Mouse (Mus musculus) spleen, adult 2 months (tissue): Measurements from ENCODE around the gene Crb1. TPM values are rescaled to one million over a fixed set of nuclear protein-coding genes. Genes with fewer than 3 reads are reported as not detected.
A peak's percentile ranks its signal among the peaks of the same experiment; 100 is the strongest.
"Not testable (repeated sequence)": the region's sequence is repeated elsewhere in the genome, so short reads cannot be mapped to it uniquely, and the experiment has no call there.

ENCODE experiments used
- DNase-seq, 2 experiments: peaks; one replicate each; pipeline versions ENCODE4 v3.0.0 to v3.0.0-alpha.2; 2012 to 2021; ENCODE audit warnings: low spot score in 2 of 2, low read depth in 1 of 2
- H3K27ac ChIP-seq: fragments of 200-500 bp; 2 replicates; pipeline ENCODE4 v1.5.1; 2012; ENCODE audit warnings: low read length, inconsistent platforms; ENCODE audit not compliant: insufficient read depth
- H3K27me3 ChIP-seq: fragments of 200-500 bp; 2 replicates; pipeline ENCODE4 v1.6.1; 2012; ENCODE audit warnings: mild to moderate bottlenecking, moderate library complexity, low read length, inconsistent platforms; ENCODE audit not compliant: control insufficient read depth, insufficient read depth
- H3K36me3 ChIP-seq: fragments of 200-500 bp; 2 replicates; pipeline ENCODE4 v1.6.1; 2012; ENCODE audit warnings: mild to moderate bottlenecking, low read length, inconsistent platforms; ENCODE audit not compliant: control insufficient read depth, insufficient read depth
- H3K4me1 ChIP-seq: fragments of 200-500 bp; 2 replicates; pipeline ENCODE4 v1.6.1; 2011; ENCODE audit warnings: inconsistent platforms; ENCODE audit not compliant: control insufficient read depth, insufficient read depth, insufficient read length
- H3K4me3 ChIP-seq: fragments of 200-500 bp; 2 replicates; pipeline ENCODE4 v1.5.1; 2011; ENCODE audit warnings: mild to moderate bottlenecking, inconsistent platforms; ENCODE audit not compliant: insufficient read depth, insufficient read length; ENCODE audit errors: extremely low read depth
- CTCF ChIP-seq: fragments of 200-500 bp; IDR thresholded peaks from 2 replicates; pipeline ENCODE4 v1.5.1; 2011; ENCODE audit warnings: mild to moderate bottlenecking, inconsistent platforms; ENCODE audit not compliant: insufficient read depth, insufficient read length, insufficient replicate concordance; ENCODE audit errors: extremely low read depth
- POLR2A ChIP-seq: fragments of 200-500 bp; IDR thresholded peaks from 2 replicates; pipeline ENCODE4 v1.6.1; 2011; ENCODE audit warnings: low read depth, low read length, inconsistent platforms
- WGBS: fragments of 180-500 bp; shearing (Covaris S2); methylation state at CpG from one replicate; pipeline ENCODE4 v1.1.7; 2018; 5-methylcytosine and 5-hydroxymethylcytosine counted together
- polyA plus RNA-seq: library from polyadenylated mRNA; depleted of rRNA; stranded (reverse); fragments of >200 nt; gene quantifications from 2 replicates; pipeline ENCODE4 v1.2.3, GENCODE M21; 2012

The Crb1 gene
- polyA plus RNA-seq, 1 experiment, result not detected

DNA sequence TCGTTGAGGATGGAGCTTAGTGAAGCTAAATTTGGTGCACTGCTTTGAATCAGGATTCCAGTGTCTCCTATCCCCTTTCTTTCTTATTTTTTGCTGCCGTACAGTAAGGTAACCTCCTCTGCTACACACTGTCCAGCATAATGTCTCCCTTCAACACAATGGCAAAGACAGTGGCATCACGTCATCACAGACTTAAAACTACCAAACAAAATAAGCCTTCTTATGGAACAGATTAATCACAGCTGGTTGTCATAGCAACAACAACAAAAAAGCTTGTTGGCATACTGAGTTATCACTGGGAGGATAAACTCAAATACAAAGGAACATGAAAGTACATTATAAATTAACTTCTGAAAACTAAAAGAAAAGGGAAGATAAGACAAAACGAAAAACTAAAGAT, 68.0 kb downstream of the Crb1 start:
- 74% methylated on average over 4 of the region's 4 CpGs for WGBS
- H3K4me3 ChIP-seq, result no peak overlapping the region
- TF ChIP-seq CTCF, result no peak
- no peak for TF ChIP-seq POLR2A
- no peaks in the 10 kb centered on the region for H3K36me3 ChIP-seq
- no peak for DNase-seq
- no peaks in the 10 kb centered on the region for H3K4me1 ChIP-seq
- no peaks in the 10 kb centered on the region for H3K27me3 ChIP-seq
- no peak overlapping the region for H3K27ac ChIP-seq

DNA sequence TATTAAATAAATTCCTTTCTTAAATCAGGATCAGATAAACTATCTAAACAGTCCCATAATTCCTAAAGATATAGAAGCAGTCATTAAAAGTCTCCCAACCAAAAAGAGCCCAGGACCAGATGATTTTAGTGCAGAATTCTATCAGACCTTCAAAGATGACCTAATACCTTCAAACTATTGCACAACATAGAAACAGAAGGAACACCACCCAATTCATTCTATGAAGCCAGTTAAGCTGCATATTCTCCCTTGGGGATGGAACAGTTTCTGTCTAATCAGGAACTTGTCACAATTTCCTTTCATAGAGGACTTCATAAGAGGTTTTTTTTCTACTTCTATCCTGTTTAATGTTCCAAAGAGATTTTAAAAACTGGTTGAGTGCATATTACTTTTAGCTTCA, 74.4 kb downstream of the Crb1 start:
- H3K27me3 ChIP-seq, H3K4me1 ChIP-seq, H3K27ac ChIP-seq, H3K36me3 ChIP-seq, DNase-seq, H3K4me3 ChIP-seq: not testable (repeated sequence)

DNA sequence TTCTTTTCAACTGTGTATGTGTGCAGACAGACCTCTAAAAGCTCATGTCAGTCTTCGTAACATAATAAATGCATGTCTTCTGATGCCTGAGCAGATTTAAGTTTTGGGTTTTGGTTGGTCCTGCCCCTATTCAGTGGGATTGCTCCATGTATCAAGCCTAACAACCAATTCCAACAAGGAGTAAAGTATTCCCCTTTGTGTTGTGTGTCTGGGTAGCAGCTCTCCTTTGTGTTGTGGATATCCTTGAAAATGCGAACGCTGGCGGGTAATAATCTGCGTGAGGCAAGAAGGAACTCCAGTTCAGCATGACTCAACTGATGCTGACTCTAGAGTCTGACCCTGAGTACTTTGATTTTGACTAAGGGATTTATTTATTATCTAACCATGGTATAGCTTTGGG, 75.1 kb downstream of the Crb1 start:
- TF ChIP-seq CTCF, result no peak
- no peak for TF ChIP-seq POLR2A
- no peaks in the 10 kb centered on the region for H3K4me1 ChIP-seq
- no peak overlapping the region for H3K27ac ChIP-seq
- 93% methylated on average over 5 of the region's 5 CpGs for WGBS
- H3K4me3 ChIP-seq, result no peak overlapping the region
- no peaks in the 10 kb centered on the region for H3K36me3 ChIP-seq
- DNase-seq, result no peak
- H3K27me3 ChIP-seq, result no peaks in the 10 kb centered on the region

DNA sequence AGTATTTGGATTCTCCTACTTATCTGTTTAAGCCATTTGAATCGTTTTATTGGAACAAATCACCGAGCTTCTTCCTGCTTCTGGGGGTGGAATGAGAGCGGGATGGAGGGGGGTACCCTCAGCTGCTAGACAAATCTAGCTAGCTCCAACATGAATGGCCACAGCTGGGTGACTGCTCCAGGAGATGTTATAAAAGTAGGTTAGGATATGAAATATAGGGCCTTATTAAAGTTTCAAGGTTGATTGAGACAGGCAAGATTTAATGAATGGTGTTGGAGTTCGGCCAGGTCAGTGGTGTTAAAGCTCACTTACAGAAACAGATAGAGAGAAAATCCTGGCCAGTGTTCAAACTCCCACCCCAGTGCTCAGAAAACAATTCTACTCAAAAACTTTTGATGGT, 84.9 kb downstream of the Crb1 start:
- no peak for DNase-seq
- Histone ChIP-seq H3K4me1 (no peaks in the 10 kb centered on the region), H3K27me3 (no peaks in the 10 kb centered on the region; the same call in 1 of the 2 replicates), H3K4me3 (no peak overlapping the region), H3K27ac (no peak overlapping the region), H3K36me3 (no peaks in the 10 kb centered on the region)
- WGBS, result 82% methylated on average over 4 of the region's 4 CpGs
- TF ChIP-seq POLR2A (no peak), CTCF (no peak)

DNA sequence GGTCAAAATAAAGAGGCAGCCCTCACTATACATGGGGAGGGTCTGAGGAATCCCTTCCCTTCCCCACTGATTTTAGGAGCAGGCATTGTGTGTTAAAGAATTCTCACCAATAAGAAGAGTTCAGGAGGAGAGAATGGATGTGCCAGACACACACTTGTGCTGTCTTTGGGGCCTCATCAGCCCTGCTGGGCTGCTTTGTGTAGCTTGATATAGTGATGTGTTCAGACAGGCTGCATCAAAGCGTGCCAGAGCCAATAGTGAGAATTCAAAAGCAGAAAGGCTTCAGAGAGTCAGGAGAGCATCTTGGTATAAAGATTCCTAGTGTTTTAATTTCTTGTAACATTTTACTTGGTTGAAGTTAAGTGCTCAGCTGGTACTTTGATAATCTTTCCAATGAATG, 85.3 kb downstream of the Crb1 start:
- no peak for DNase-seq
- H3K27ac ChIP-seq, result no peak overlapping the region
- H3K4me1 ChIP-seq, result no peaks in the 10 kb centered on the region
- no peak overlapping the region; the same call in 1 of the 2 replicates for H3K4me3 ChIP-seq
- H3K36me3 ChIP-seq, result no peaks in the 10 kb centered on the region
- no peaks in the 10 kb centered on the region; the same call in 1 of the 2 replicates for H3K27me3 ChIP-seq
- no peak for TF ChIP-seq CTCF
- no peak for TF ChIP-seq POLR2A
- 82% methylated on average over 1 of the region's 1 CpGs for WGBS

DNA sequence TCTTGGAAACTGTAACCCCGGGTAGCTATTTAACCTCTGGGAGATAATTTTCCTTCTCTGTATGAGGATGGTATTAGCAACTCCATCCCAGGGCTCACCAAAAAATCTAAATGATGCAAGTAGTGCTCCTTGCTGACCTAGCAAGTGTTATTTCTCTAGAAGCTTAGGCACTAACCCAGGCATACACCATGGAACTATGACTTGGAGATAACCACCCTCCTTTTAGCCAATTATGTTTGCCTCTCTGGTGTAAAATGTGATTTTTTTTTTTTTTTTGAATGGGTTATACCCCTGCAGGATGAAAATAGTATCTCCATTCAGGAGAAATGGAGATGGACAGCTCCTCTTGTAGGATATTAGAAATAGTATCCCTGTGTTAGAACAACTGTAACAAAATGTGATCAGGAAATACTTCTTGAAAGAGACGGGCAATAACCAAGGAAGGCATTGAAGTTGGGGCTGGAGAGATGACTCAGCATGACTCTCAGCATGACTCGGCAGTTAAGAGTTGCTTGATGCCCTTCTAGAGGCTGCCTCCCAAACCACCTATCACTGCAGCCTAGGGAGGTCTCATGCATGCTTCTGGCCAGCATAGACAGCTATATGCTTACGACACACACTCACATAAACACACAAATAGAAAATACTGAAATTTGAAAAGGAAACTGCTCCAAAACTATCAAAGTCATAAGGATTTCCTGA, 100.1 kb downstream of the Crb1 start:
- H3K36me3 ChIP-seq, result no peaks in the 10 kb centered on the region
- WGBS, result 62% methylated on average over 4 of the region's 4 CpGs
- H3K4me1 ChIP-seq, result no peaks in the 10 kb centered on the region

DNA sequence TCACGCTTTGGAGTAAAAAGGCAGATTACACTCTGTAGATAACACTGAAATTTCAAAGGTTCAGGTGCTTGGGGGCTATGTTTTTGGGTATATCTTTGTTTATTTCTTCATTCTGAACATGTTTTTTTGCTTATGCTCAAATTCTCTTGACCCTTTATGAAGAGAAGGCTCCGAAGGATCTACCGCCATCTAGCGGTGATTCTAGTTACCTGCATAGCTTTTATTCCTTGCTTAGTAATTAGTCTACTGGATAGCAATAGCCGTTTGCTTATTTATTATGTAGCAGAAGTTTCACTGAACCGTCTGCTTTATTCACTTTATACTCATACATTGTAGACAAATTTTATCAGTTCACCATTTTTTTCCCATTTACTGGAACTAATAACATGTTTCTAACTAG, 109.1 kb downstream of the Crb1 start:
- no peaks in the 10 kb centered on the region for H3K27me3 ChIP-seq
- DNase-seq, result peak; percentile 12 to 41
- WGBS, result 17% methylated on average over 6 of the region's 6 CpGs
- no peaks in the 10 kb centered on the region for H3K4me1 ChIP-seq
- H3K4me3 ChIP-seq, result no peak overlapping the region
- TF ChIP-seq POLR2A, result no peak
- no peak for TF ChIP-seq CTCF
- H3K27ac ChIP-seq, result no peak overlapping the region
- H3K36me3 ChIP-seq, result no peaks in the 10 kb centered on the region

More for the DNA sequence above, 100.1 kb downstream of the Crb1 start:
- H3K27me3 ChIP-seq, result no peaks in the 10 kb centered on the region
- DNase-seq, result no peak
- no peak for TF ChIP-seq CTCF
- no peak for TF ChIP-seq POLR2A
- H3K27ac ChIP-seq, result no peak overlapping the region
- H3K4me3 ChIP-seq, result no peak overlapping the region
